Mouse (Mus musculus) ES-E14 (cell line): ENCODE results near the gene Med25. TPM values are rescaled to one million over a fixed set of nuclear protein-coding genes. Genes with fewer than 3 reads are reported as not detected.

Source experiments
- DNase-seq: peaks from one replicate; pipeline ENCODE4 v3.0.0-alpha.2; 2013; ENCODE audit warnings: low read depth, low spot score
- H3K27ac ChIP-seq: 2 replicates; pipeline ENCODE4 v1.5.1; 2012; ENCODE audit warnings: low read depth, mild to moderate bottlenecking, low read length, moderate library complexity, mixed read lengths; ENCODE audit not compliant: poor library complexity, insufficient read depth, severe bottlenecking
- H3K36me3 ChIP-seq: 2 replicates; pipeline ENCODE4 v1.6.1; 2012; ENCODE audit warnings: mild to moderate bottlenecking, low read length, moderate library complexity, mixed read lengths; ENCODE audit not compliant: control insufficient read depth, poor library complexity, insufficient read depth, severe bottlenecking
- H3K4me1 ChIP-seq, 2 experiments: fragments of 150-350 bp in 1 of 2; sonication (generic) in 1 of 2; 2 replicates each; pipeline ENCODE4 v1.6.1; 2012; ENCODE audit warnings: low read length in 2 of 2, mild to moderate bottlenecking in 1 of 2, mixed read lengths in 1 of 2; ENCODE audit not compliant: control insufficient read depth in 2 of 2, insufficient read depth in 2 of 2, poor library complexity in 1 of 2
- H3K4me3 ChIP-seq, 2 experiments: fragments of 150-350 bp in 1 of 2; sonication (generic) in 1 of 2; 2 replicates each; pipeline ENCODE4 v1.5.1; 2012; ENCODE audit warnings: low read length in 2 of 2, low read depth in 1 of 2, mild to moderate bottlenecking in 1 of 2, mixed read lengths in 1 of 2; ENCODE audit not compliant: insufficient read depth in 1 of 2, poor library complexity in 1 of 2, severe bottlenecking in 1 of 2
- H3K9ac ChIP-seq: 2 replicates; pipeline ENCODE4 v1.6.1; 2012; ENCODE audit warnings: low read depth, mild to moderate bottlenecking, low read length, mixed read lengths; ENCODE audit not compliant: poor library complexity, insufficient read depth, severe bottlenecking
- H3K9me3 ChIP-seq: fragments of 150-350 bp; sonication (generic); 2 replicates; pipeline ENCODE4 v1.6.1; 2012; ENCODE audit warnings: low read depth, mild to moderate bottlenecking, low read length; ENCODE audit not compliant: control insufficient read depth, insufficient read depth
- CHD2 ChIP-seq: IDR thresholded peaks from 2 replicates; pipeline ENCODE4 v1.6.1; 2014; ENCODE audit warnings: mild to moderate bottlenecking, low read depth, low read length, inconsistent platforms
- HCFC1 ChIP-seq: IDR thresholded peaks from 2 replicates; pipeline ENCODE4 v1.6.1; 2012; ENCODE audit warnings: low read length, inconsistent platforms, borderline replicate concordance; ENCODE audit not compliant: insufficient read depth
- MAFK ChIP-seq: IDR thresholded peaks from 2 replicates; pipeline ENCODE4 v1.6.1; 2014; ENCODE audit warnings: mild to moderate bottlenecking, low read depth, low read length, inconsistent platforms; ENCODE audit not compliant: insufficient read depth
- ZC3H11A ChIP-seq: IDR thresholded peaks from 2 replicates; pipeline ENCODE4 v1.6.1; 2012; ENCODE audit warnings: low read depth, mild to moderate bottlenecking, inconsistent platforms, low read length, borderline replicate concordance
- ZNF384 ChIP-seq: IDR thresholded peaks from 2 replicates; pipeline ENCODE4 v1.6.1; 2012; ENCODE audit warnings: low read depth, low read length, inconsistent platforms
- in situ Hi-C, 2 experiments: fragments of 600-800 bp; cut with MboI; formaldehyde crosslinking; loops; one replicate each; pipeline ENCODE4 v1.15.1; 2025; ENCODE audit warnings: low sequenced_read_pairs in 2 of 2, inconsistent platforms in 1 of 2; ENCODE audit not compliant: unreplicated experiment in 2 of 2
- total RNA-seq: library from RNA; depleted of rRNA; stranded (reverse); fragments of 300-350 nt; gene quantifications from 2 replicates; pipeline ENCODE4 v1.2.3, GENCODE M21; 2012

Gene Med25
- total RNA-seq, 1 experiment = 88.2 TPM

- in situ Hi-C loops = no loop called here
- no peak for DNase-seq
- Histone ChIP-seq H3K4me3 (no peak overlapping the region), H3K9ac (no peak overlapping the region), H3K36me3 (peaks cover 15% of the 10 kb centered on the region), H3K9me3 (no peaks in the 10 kb centered on the region), H3K27ac (no peak overlapping the region), H3K4me1 (peaks cover 0 to 6% of the 10 kb centered on the region in 2 experiments; a peak in 1 of 4 replicates)
- TF ChIP-seq HCFC1 (no peak), ZC3H11A (no peak), MAFK (no peak), CHD2 (no peak), ZNF384 (no peak)
Measured at GRCm38 (mm10) chr7:44836016-44836404, 56.5 kb downstream of the Med25 start.

GRCm38 (mm10) chr7:44835373-44836015 lies 57.0 kb downstream of the Med25 start:
- no peak for TF ChIP-seq MAFK
- no peak for TF ChIP-seq ZNF384
- no peak for TF ChIP-seq HCFC1
- TF ChIP-seq ZC3H11A = no peak
- no peak for TF ChIP-seq CHD2
- H3K9ac ChIP-seq = no peak overlapping the region
- DNase-seq = no peak
- peaks cover 0 to 8% of the 10 kb centered on the region in 2 experiments; a peak in 1 of 4 replicates for H3K4me1 ChIP-seq
- no peaks in the 10 kb centered on the region for H3K9me3 ChIP-seq
- H3K27ac ChIP-seq = no peak overlapping the region
- in situ Hi-C loops = no loop called here
- peaks cover 17% of the 10 kb centered on the region for H3K36me3 ChIP-seq
- no peak overlapping the region for H3K4me3 ChIP-seq

- TF ChIP-seq ZC3H11A (no peak), HCFC1 (no peak), CHD2 (no peak), MAFK (no peak), ZNF384 (no peak)
- Histone ChIP-seq H3K4me3 (no peak overlapping the region), H3K36me3 (peaks cover 42% of the 10 kb centered on the region), H3K9me3 (no peaks in the 10 kb centered on the region), H3K9ac (no peak overlapping the region), H3K27ac (no peak overlapping the region), H3K4me1 (peaks cover 0 to 18% of the 10 kb centered on the region in 2 experiments; a peak in 2 of 4 replicates)
- no peak for DNase-seq
- in situ Hi-C loops = no loop called here
Measured at GRCm38 (mm10) chr7:44832763-44833162, 59.7 kb downstream of the Med25 start.

DNA sequence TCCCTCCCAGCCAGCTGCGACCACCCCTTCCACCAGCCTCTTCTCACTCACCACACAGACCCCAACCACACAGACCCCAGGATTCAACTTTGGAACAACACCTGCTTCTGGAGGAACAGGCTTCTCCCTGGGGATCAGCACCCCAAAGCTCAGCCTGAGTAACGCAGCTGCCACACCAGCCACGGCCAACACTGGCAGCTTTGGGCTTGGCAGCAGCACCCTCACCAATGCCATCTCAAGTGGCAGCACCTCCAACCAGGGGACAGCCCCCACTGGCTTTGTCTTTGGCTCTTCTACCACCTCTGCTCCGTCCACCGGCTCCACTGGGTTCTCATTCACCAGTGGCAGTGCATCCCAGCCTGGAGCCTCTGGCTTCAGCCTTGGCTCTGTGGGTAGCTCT lies 63.8 kb downstream of the Med25 start:
- DNase-seq = no peak
- Histone ChIP-seq H3K36me3 (peaks cover 53% of the 10 kb centered on the region), H3K27ac (no peak overlapping the region), H3K4me3 (no peak overlapping the region), H3K9me3 (no peaks in the 10 kb centered on the region), H3K4me1 (peaks cover 0 to 22% of the 10 kb centered on the region in 2 experiments; a peak in 3 of 4 replicates), H3K9ac (no peak overlapping the region)
- TF ChIP-seq HCFC1 = no peak
- TF ChIP-seq ZNF384 = no peak
- no peak for TF ChIP-seq ZC3H11A
- TF ChIP-seq MAFK = no peak
- TF ChIP-seq CHD2 = no peak
- in situ Hi-C loops = no loop called here
